ENCODE assay signal across 8 mouse cellular contexts in genomic region chr14:76415781-76416301, GRCm38 (mm10). TPM values are rescaled to one million over a fixed set of nuclear protein-coding genes. Genes with fewer than 3 reads are reported as not detected.
A peak's percentile ranks its signal among the peaks of the same experiment; 100 is the strongest.
DNase-seq lines count a peak whose midpoint lies in the region; ATAC-seq and TF ChIP-seq lines count a peak whose summit lies in the region.

No protein-coding gene starts in this region.

- peak overlapping the region; percentile 88 for H3K4me3 ChIP-seq in E14TG2a.4 (replicated peaks; ENCODE audit: low read length)
- peak overlapping the region; percentile 81 for H3K4me3 ChIP-seq in bone marrow macrophage, adult 2 months (ENCODE audit: insufficient read depth, low read length)
- peak overlapping the region; percentile 99 for H3K4me3 ChIP-seq in forebrain, embryonic 11.5 days (ENCODE audit: low read depth, low read length)
- peak overlapping the region; percentile 78 for H3K4me3 ChIP-seq in layer of hippocampus, adult 2 months
- H3K4me3 ChIP-seq in lung, embryonic 14.5 days (ENCODE audit: low read depth, low read length) = peak overlapping the region; percentile 82

- peaks cover 42% of the 10 kb centered on the region for H3K36me3 ChIP-seq in E14TG2a.4 (ENCODE audit: insufficient read depth, low read length)
- peaks cover 16% of the 10 kb centered on the region; the same call in 1 of the 2 replicates for H3K36me3 ChIP-seq in forebrain, embryonic 11.5 days (ENCODE audit: control insufficient read depth, insufficient read depth, low read length)
- peaks cover 35% of the 10 kb centered on the region for H3K36me3 ChIP-seq in lung, embryonic 14.5 days (ENCODE audit: insufficient read depth)

- ATAC-seq in forebrain, embryonic 11.5 days (replicated peaks; ENCODE audit: low FRiP score) = peak; percentile 1
- no peak for ATAC-seq in lung, embryonic 14.5 days (ENCODE audit: insufficient read depth)

- H3K4me2 ChIP-seq in forebrain, embryonic 11.5 days (ENCODE audit: low read depth, low read length, severe bottlenecking) = peak overlapping the region; percentile 84
- peak overlapping the region; percentile 84 for H3K4me2 ChIP-seq in lung, embryonic 14.5 days

- peak; percentile 81 for DNase-seq in forebrain, embryonic 11.5 days (ENCODE audit: low spot score)
- DNase-seq in heart, postnatal 14 days = peak; percentile 50 to 53
- DNase-seq in layer of hippocampus, adult 2 months (ENCODE audit: low spot score in 2 of 2) = peak; percentile 52 to 54
- DNase-seq in lung, embryonic 14.5 days = peak; percentile 67
- peak; percentile 27 for DNase-seq in ovary, postnatal 10 days (ENCODE audit: low spot score)
- peak; percentile 66 for DNase-seq in thymus, postnatal 4 days

- no peaks in the 10 kb centered on the region for H3K9me3 ChIP-seq in E14TG2a.4 (ENCODE audit: low read length)
- no peaks in the 10 kb centered on the region for H3K9me3 ChIP-seq in forebrain, embryonic 11.5 days (ENCODE audit: control insufficient read depth, low read length)
- no peaks in the 10 kb centered on the region for H3K9me3 ChIP-seq in lung, embryonic 14.5 days (ENCODE audit: low read depth, low read length)

- H3K9ac ChIP-seq in forebrain, embryonic 11.5 days (ENCODE audit: low read length) = peak overlapping the region; percentile 98
- peak overlapping the region; percentile 97 for H3K9ac ChIP-seq in lung, embryonic 14.5 days

- peaks cover 12% of the 10 kb centered on the region for H3K27me3 ChIP-seq in E14TG2a.4 (ENCODE audit: insufficient read depth, low read length)
- no peaks in the 10 kb centered on the region for H3K27me3 ChIP-seq in forebrain, embryonic 11.5 days (ENCODE audit: control insufficient read depth, insufficient read depth, low read length)
- H3K27me3 ChIP-seq in lung, embryonic 14.5 days (ENCODE audit: insufficient read depth, low read length) = no peaks in the 10 kb centered on the region

- no peak for TF ChIP-seq POLR2A in bone marrow macrophage, adult 2 months (IDR thresholded peaks at IDR 0.05; ENCODE audit: borderline replicate concordance, low read depth, low read length)

- peak overlapping the region; percentile 35; the same call in 1 of the 2 replicates for H3K27ac ChIP-seq in bone marrow macrophage, adult 2 months (ENCODE audit: insufficient read depth, low read depth, low read length)
- H3K27ac ChIP-seq in forebrain, embryonic 11.5 days (ENCODE audit: low read depth, low read length) = peak overlapping the region; percentile 100
- H3K27ac ChIP-seq in layer of hippocampus, adult 2 months = peak overlapping the region; percentile 98
- H3K27ac ChIP-seq in lung, embryonic 14.5 days (ENCODE audit: low read depth) = peak overlapping the region; percentile 99

- peaks cover 54% of the 10 kb centered on the region for H3K4me1 ChIP-seq in E14TG2a.4 (replicated peaks; ENCODE audit: low read depth, low read length)
- H3K4me1 ChIP-seq in bone marrow macrophage, adult 2 months (ENCODE audit: control insufficient read depth, insufficient read depth, low read length) = peaks cover 32% of the 10 kb centered on the region
- H3K4me1 ChIP-seq in forebrain, embryonic 11.5 days (replicated peaks; ENCODE audit: control insufficient read depth, insufficient read depth, low read length) = peaks cover 18% of the 10 kb centered on the region
- H3K4me1 ChIP-seq in lung, embryonic 14.5 days (ENCODE audit: insufficient read depth) = peaks cover 31% of the 10 kb centered on the region

- no peak for TF ChIP-seq CTCF in E14TG2a.4 (conservative IDR thresholded peaks at IDR 0.05; ENCODE audit: low read length)
- TF ChIP-seq CTCF in bone marrow macrophage, adult 2 months (IDR thresholded peaks at IDR 0.05; ENCODE audit: low read depth, low read length) = no peak
- TF ChIP-seq CTCF in layer of hippocampus, adult 2 months (conservative IDR thresholded peaks at IDR 0.05) = no peak
- no peak for TF ChIP-seq CTCF in lung, embryonic 14.5 days (IDR thresholded peaks at IDR 0.05; ENCODE audit: low read depth)

- 0% methylated on average over 33 of the region's 38 CpGs for WGBS in forebrain, embryonic 11.5 days
- under 1% methylated on average over 34 of the region's 38 CpGs for WGBS in lung, embryonic 14.5 days

- intact Hi-C loops in heart, postnatal 14 days (cut with DNase I) = loop anchor here (2.0 to 5.0 kb wide), 3 partner anchors 36 to 263 kb away; no protein-coding TSS in a partner anchor

RNA-seq across cellular contexts. Expression of gene Tsc22d1, which starts 1.1 kb away (rescaled TPM):
- 32.1 and 33.3 TPM in 2 replicates for polyA plus RNA-seq in bone marrow macrophage, adult 2 months (2012; ENCODE audit: insufficient read depth, insufficient read length, missing spikeins)
- polyA plus RNA-seq in forebrain, embryonic 11.5 days (2014; fragmentation: Nextera tagmentation; extraction: Ambion mirVana) = 484 and 510 TPM in 2 replicates
- total RNA-seq in heart, postnatal 14 days (2021) = 100 to 1,000 TPM; 464 to 515 TPM
- total RNA-seq in layer of hippocampus, adult 2 months (2021) = 100 to 1,000 TPM; 503 to 530 TPM
- 645 and 660 TPM in 2 replicates for polyA plus RNA-seq in lung, embryonic 14.5 days (2014; fragmentation: Nextera tagmentation; extraction: Ambion mirVana)

Comparison
In these comparisons a context has a peak if more than half of its experiments do, and no peak if none do; other contexts are left out.
1. H3K27ac ChIP-seq: peak in every context shown above with its lines; median percentile 100 in forebrain, embryonic 11.5 days; 99 in lung, embryonic 14.5 days; 98 in layer of hippocampus, adult 2 months; 35 in bone marrow macrophage, adult 2 months.
2. DNase-seq: peak in every context shown above with its lines; median percentile 81 in forebrain, embryonic 11.5 days; 67 in lung, embryonic 14.5 days; 66 in thymus, postnatal 4 days; 53 in layer of hippocampus, adult 2 months; 52 in heart, postnatal 14 days; 27 in ovary, postnatal 10 days.
3. RNA of gene Tsc22d1, which starts 1.1 kb away (polyA plus RNA-seq): 645 to 660 TPM in lung, embryonic 14.5 days and 484 to 510 TPM in forebrain, embryonic 11.5 days; 32.1 to 33.3 TPM in bone marrow macrophage, adult 2 months; every median in the first group is over 10 times any median in the second.
4. Peak in every context shown above with its lines, with median percentiles within 50 percentile points of each other: H3K4me3 ChIP-seq.